Mouse (Mus musculus) CH12F3 (cell line): ENCODE measurements around the gene Draxin.

Experiments
- in situ Hi-C: fragments of 300-500 bp; cut with MboI; formaldehyde crosslinking; loops from 2 replicates; pipeline ENCODE4 v1.14.3; 2020; ENCODE audit warnings: low sequenced_read_pairs

Draxin gene

DNA sequence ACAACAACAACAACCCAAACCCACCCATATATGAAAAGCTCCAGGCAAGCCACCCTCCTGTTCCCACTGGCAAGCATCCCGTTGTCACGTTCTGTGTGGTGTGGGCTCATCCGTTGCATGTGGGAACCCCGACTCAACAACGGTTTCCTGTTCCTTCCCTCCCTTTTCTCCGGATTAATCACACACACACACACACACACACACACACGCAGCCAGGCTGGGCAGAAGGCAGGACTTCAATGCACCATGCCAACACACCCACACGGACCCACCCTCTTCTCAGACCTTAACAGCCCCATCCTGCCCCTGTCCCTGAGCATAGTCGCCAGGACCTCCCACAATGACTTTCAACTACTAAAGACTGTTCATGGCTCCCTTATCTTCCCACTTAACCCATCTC is 9.9 kb downstream of the Draxin start:
- in situ Hi-C loops, result no loop called here

DNA sequence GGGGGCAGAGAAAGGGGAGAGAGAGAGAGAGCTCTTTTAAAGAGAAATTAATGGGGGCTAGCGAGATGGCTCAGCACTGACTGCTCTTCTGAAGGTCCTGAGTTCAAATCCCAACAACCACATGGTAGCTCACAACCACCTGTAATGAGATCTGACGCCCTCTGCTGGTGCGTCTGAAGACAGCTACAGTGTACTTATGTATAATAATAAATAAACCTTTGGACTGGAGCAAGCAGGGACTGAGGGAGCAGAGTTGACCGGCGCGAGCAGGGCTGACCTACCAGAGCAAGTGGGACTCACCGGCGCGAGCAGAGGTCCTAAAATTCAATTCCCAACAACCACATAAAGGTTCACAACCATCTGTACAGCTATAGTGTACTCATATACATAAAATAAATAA is 10.9 kb downstream of the Draxin start:
- in situ Hi-C loops, result loop anchor here (5.0 kb wide), 1 partner anchor 43 kb away; the partner anchor contains the start of genes Fbxo2 and Fbxo44

DNA sequence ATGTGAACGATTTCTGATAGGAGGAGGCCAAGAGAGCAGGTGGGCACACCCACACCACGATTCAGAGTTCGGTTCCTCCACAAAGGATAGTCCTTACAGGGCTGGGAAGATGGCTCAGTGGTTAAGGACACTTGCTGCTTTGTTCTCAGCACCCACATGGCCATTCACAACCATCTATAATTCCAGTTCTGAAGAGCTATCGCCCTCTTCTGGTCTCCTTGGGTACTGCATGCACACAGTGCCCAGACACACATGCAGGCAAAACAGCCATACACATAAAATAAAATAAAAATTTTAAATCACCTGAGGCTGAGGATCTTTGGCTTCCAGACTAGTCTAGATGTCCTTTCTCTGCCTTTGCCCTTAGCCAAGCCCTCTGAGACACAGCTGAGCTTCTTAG is 13.1 kb downstream of the Draxin start:
- in situ Hi-C loops, result loop anchor here (5.0 kb wide), 1 partner anchor 45 kb away; the partner anchor contains the start of genes Fbxo2 and Fbxo44

DNA sequence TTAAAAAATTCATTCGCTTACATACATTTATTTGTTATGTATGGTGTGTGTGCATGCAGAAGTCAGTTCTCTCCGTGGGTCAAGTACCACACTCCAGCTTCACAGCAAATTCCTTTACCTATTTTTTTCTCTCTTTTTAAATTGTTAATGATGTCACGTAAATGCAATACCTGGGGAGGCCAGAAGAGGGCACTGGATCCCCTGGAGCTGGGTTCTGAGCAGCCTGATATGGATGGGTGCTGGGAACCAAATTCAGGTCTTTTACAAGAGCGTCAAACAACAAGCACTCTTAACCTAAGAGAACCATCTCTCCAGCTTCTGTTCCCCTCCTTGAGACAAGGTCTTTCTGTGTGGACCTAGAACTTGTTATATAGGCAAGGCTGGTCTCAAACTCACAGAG is 13.8 kb downstream of the Draxin start:
- in situ Hi-C loops, result loop anchor here (5.0 kb wide), 1 partner anchor 46 kb away; the partner anchor contains the start of genes Fbxo2 and Fbxo44

DNA sequence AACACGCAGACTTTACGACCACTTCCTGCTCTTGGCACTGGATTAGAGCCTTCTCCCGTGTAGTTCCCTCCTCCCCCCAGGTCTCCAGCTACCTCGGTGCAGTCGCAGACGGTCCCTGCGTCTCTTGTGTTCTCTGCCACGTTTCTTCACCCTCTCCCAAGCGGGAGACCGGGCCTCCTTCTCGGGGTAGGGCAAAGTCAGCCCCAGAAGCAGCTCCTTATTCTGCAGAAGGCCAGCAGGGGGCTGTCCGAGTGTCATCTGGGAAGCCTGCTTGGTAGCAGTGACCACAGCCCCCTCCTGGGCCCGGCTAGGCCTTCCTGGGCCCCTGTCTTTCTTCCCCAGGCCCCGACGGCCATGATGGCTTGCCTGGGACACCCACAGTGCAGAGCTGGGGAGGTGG is 15.0 kb downstream of the Draxin start:
- in situ Hi-C loops, result loop anchor here (5.0 kb wide), 1 partner anchor 47 kb away; the partner anchor contains the start of genes Fbxo2 and Fbxo44

DNA sequence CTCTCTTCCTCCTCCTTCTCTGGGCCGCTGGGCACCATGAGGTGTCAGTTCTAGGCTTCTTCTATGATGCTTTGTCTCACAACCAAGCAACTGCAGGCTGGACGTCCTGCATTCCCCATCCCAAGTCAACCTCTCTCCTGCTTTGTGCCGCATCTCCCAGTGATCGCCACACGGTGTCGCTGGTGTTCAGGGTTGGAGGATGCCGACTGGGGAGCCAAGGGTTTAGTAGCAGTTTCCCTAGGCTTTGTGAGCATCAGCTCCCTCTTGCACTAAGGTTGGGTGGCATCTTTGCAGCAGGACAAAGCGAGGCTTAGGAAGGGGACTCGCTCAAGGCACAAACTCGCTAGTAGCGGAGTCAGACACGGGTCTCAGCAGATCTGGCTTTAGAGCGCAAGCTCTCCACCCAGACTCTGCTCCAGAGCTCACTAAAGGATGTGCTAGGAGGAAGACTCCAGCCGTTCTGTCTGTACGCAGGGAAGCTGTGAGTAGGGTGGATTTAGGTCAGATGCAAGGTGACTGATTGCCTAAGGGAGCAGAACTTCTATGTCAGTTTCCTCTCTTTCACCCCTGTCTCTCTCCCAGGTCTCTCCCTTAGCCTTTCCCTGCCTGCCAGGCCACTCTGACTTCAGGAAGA is 15.6 kb downstream of the Draxin start:
- in situ Hi-C loops, result loop anchor here (5.0 kb wide), 1 partner anchor 47 kb away; the partner anchor contains the start of genes Fbxo2 and Fbxo44

DNA sequence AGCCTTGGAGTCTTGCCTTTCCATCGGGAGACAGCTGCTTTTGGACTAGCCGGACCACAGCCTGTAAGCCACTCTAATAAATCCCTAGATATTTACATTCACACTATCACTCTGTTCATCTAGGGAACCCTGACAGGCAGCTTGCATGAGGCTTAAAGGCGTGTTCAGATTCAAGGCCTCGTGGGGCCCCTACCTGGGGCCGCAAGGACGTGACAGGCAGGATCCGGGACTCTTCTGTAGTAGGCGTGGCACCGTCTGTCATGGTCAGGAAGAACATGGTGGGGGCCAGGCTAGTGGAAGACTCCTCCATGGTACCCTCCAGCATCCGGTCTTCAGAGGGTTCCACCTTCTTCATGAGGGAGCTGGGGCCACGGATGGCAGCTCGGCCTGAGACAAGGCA is 18.0 kb downstream of the Draxin start:
- in situ Hi-C loops, result no loop called here

DNA sequence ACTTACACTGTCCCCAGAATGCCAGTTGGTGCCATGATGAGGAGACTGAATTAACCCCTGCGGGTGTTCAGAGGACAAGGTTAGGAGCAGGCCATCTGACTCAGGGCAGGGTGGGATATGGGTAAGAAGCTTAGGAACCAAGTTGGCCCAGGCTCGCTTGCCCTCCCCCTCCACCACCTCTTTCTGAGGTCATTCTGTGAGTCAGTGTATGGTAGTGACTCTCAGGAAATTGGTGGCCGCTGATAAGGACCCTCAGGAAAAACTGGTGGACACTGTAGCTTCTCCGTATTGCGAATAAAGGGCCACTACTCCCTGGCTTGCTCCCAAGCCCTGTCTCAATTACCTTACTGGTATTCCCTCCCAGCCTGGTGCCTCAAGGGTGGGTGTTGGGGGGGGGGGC is 21.3 kb downstream of the Draxin start:
- in situ Hi-C loops, result no loop called here

DNA sequence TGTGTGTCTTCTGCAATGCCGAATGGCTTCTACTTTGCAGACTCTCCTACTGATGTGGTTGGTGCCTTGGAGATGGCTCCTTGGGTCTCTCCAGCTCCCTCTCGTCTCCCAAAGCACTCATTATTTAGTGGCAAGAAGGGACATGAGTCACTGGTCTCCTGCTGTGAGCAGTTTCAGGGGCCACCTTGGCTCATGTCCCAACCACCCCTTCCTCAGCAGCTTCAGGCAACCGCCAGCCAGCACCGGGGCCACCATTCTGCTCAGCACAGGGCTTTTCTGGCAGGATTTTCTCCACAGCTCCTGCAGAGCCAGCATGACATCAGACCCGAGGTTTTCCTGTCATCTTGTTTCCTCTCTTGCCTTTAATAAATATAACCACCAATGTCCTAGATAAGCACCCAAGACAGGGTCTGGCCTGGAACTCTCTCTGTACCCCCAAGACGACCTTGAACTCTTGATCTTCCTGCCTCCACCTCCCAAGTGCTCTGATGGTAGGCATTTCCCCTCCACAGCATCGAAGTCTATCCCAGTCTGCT is 21.9 kb downstream of the Draxin start:
- in situ Hi-C loops, result no loop called here

DNA sequence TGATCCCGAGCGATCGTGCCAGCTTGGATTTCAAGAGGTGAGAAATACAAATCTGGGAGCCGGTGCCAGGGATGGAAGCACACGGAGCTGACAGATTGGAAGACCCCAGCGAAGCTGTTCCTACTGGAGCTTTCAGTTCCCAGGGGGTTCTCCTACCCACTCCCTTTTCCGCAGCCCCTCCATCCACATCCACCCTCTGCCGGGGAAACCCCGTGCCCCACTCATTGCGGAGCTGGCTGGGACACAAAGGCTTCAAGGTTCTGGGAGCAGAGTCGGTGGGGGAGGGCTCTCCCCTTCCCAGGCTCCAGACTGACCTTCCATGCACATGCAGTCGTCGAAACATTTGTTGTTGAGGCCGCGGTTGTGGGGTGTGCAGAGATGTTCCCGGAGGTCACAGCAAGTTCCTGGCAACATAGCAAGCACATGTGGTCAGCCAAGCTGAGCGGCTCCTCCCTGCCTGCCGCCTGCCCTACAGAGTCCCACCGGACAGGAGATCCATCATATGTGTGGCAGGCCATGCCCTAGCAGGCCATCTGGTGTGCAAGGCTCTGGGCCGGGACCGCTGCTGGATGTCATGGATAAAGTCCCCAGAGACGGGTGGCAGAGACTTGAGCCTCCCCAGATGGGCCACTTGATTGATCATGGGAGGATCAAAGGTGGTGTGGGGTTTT is 22.7 kb downstream of the Draxin start:
- in situ Hi-C loops, result no loop called here

DNA sequence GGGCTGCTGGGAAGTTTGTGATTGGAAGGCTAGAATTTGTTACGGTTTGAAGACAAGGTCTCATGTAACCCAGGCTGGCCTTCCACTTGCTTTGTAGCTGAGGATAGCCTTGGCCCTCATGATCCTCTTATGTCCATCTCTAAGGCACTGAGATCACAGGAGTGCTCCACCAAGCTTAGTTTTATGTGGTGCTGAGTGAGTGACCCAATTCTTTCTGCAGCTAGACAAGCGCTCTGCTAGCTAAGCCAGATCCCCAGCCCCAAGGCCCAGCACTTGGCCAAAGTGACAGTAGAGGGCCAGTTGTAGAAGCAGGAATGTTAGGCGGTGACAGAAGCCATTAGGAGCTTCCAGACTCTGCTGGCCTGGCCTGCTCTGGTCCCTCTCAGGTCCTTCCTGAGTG is 26.4 kb downstream of the Draxin start:
- in situ Hi-C loops, result no loop called here

DNA sequence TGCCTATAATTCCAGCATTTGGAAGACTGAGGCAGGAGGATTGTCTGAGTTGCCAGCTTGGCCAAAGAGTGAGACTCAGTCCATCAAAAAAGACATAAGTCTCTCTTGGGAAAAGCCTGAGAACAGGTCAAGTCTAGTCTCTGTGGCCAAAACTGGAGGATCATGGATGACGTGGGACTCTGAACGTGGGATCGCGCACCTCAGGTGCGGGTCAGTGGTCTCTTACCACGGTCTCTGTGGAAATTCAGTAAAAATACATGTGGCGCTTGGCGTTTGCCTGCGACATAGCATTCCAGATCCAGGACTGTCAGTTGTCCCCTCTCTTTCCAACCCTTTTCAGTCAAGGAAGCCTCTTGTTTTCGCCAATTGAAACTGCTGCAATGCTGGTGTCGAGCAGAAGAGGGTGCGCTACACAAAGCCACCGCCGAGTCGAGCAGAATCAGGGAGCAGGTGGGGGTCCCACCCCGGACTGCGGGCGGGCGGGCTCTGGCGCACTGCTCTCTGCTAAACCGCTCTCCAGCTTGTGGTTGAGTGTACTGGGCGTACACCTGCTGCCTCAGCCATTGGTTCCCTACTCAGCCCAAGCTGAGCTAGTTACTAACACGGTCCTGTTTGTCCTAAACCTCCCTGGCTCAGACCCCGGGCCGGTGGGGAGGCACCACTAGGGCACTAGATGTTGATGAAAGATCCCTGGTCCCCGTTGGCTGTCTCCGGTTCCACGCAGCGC is 28.5 kb downstream of the Draxin start:
- in situ Hi-C loops, result no loop called here

DNA sequence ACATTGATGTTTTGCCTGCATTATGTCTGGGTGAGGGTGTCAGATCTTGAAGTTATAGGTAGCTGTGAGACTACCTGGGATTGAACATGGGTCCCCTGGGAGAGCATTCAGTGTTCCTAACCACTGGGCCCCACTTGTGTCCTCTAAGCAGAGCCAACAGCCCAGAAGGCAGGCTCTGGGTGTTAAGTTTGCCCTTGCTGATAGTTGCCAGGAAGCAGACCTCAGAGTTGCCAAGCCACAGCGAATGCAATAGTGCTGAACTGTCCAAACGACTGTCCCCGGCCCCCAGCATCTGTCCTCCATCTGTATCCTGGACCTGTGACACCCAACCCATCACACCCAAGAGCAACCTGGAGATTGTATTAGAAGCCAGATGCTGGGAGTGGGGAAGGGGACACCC is 31.8 kb downstream of the Draxin start:
- in situ Hi-C loops, result no loop called here

DNA sequence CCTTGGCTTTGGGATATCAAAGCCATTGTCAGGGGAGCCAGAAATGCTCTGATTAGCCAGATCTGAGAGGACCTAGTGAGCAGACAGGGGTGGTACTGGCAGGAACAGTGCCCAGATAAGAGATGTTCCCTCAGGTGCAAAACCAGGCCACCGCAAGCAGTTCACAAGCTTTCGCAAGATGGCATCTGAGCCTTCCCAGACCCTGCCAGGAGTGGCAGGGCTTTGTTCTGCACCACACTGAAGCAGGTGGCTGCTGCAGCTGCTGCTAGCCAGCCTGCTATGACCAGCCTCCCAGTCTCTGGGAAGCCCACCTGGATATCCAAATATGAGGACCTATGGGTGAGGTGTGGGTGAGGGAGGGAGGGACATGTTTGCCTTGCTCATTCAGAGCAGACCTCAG is 32.6 kb downstream of the Draxin start:
- in situ Hi-C loops, result no loop called here

DNA sequence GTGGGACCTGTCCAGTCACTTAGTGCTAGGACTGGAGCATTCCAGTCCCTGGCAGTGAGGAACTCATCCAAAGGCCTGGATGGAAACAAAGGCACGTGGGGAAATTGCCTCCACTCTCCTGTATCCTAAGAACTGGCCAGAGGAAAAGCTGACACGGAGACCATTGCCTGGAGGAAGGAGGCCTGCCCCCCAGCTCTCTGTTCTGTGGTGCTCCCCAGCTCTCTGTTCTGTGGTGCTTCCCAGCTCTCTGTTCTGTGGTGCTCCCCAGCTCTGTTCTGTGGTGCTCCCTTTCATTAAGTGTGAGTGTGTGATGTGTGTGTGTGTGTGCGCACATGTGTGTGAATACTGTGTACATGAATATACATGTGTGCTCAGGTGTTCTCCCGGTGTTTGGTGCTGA is 35.4 kb downstream of the Draxin start:
- in situ Hi-C loops, result no loop called here

DNA sequence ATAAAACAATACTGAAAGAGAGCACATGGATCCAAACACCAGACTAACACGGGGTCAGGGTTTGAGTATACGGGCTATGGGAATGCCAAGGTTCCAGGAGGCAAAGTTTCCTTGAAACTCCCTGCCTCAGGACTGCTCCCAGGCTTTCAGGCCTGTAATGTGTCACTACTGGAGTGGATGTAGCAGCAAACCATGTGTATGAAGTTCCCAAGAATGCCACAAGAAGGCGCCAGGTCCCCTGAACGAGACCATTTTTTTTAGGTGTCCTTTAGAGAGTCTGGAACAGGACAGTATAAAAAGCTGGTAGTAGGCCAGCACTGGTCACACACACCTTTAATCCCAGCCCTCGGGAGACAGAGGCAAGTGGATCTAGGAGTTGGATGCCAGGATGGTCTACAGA is 36.3 kb downstream of the Draxin start:
- in situ Hi-C loops, result no loop called here

DNA sequence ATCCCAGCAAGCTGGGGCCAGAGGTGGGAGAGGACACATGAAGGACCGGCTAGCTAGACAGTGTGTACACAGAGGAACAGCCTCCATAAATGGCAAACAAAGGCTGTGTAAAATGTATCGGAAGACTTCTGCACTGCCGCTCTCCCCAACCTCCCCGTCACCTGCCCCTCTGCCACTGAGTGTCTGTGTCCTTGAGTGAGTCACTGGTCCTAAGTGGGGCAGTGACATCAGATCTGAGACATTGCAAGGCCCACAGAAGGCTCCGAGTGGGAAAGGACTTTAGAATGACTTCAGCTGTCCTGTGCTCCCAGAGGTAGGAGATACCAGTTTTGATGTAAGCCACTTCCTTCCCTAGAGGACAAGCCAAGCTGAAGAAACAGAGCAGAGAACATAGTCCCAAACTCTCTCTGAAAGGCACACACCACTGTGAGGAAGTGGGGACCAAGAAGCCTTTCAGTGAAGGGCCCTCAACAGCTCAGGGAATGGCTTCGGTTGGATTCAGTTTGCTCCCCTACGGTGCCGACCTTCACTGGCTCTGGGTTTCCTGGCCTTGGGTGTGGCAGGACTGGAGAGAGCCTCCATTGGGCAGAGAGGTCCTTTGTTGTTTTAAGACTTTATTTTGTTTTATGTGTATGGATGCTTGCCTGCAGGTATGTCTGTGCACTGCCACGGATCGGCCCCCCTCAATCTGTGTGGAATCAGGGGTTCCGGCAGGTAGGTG is 37.8 kb downstream of the Draxin start:
- in situ Hi-C loops, result no loop called here

DNA sequence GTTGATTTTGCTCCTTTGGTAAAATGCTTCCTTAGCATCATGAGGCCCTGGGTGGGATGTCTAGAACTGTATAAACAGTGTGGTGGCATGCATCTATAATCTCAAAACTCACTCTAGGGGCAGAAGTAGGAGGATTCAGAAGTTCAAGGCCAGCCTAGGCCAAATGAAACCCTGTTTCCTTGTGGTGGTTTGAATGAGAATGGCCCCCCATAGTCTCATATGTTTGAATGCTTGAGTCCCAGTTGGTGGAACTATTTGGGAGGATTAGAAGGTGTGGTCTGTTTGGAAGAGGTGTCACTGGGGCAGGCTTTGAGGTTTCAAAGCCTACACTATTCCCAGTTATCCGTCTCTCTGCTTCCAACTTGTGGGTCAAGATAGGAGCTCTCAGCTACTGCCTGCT is 39.3 kb downstream of the Draxin start:
- in situ Hi-C loops, result no loop called here

DNA sequence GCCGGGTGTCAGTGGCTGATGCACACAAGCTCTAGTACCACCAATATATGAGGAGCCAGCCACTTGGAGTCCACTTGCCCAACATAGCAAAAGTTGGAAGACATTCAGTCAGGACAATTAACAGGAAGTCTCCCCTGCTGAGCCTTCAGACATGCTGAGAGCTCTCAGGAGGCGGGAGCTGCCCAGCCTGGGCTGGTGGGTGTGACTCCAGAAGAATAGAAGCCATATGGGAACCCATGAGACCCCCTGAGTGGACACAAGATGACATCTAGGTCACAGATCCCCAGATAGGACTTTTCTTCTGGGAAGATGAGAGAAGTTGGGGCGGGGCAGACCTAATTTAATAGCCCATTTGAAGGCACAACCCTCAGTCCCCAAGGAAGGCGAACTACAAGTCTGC is 41.3 kb downstream of the Draxin start:
- in situ Hi-C loops, result no loop called here

DNA sequence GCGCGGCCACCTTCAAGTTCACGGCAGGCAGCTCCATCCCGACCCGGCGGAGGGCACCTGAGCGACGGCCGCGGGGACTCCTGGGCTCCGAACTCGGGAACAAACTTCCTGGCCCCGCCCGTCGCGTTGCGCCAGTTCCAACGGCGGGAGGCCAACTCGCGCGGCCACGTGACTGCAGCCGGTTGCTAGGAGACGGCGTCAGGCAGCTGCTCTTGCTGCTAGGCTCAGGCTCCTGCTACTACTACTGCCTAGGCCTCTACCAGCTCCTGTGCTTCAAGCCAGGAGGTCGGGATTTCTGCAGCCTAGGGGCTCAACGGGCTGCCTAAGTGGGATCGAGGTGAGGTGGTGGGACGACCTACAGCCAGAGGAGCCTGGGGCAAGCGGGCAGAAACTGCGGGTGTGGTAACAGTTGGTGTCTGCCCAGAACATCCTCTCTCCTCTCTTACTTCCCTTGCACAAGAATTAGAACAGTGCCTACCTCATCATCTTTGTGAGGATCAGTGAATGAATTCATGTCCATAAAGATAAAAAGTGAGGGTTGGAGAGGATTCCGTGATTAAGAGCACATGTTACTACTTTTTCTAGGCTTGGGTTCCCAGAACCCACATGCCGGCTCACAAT is 42.5 kb downstream of the Draxin start, which contains the start of gene Agtrap:
Gene Agtrap, minus strand, starts transcription at position 125 of the 621 bp plus-strand sequence.
- in situ Hi-C loops, result no loop called here
